Mouse (Mus musculus) myocyte (in vitro differentiated cells): ENCODE data around the gene Ccs.

Experiments used
- E2F4 ChIP-seq: IDR thresholded peaks from one replicate; pipeline ENCODE4 v1.6.1; 2011; ENCODE audit warnings: mild to moderate bottlenecking, control low read depth, moderate library complexity; ENCODE audit not compliant: insufficient read depth
- MAX ChIP-seq: IDR thresholded peaks from one replicate; pipeline ENCODE4 v1.6.1; 2011; ENCODE audit warnings: low read depth, mild to moderate bottlenecking, control low read depth
- MYOD1 ChIP-seq, 3 experiments: IDR thresholded peaks; one replicate each; pipeline ENCODE4 v1.6.1; 2011; ENCODE audit warnings: control low read depth in 2 of 3, low read depth in 2 of 3, mild to moderate bottlenecking in 2 of 3, moderate library complexity in 1 of 3; ENCODE audit not compliant: insufficient read length in 2 of 3, control insufficient read depth in 1 of 3
- MYOG ChIP-seq, 3 experiments: IDR thresholded peaks; one replicate each; pipeline ENCODE4 v1.6.1; 2011; ENCODE audit warnings: control low read depth in 2 of 3, low read depth in 2 of 3, mild to moderate bottlenecking in 2 of 3; ENCODE audit not compliant: insufficient read length in 2 of 3, control insufficient read depth in 1 of 3, insufficient read depth in 1 of 3
- POLR2A ChIP-seq: IDR thresholded peaks from one replicate; pipeline ENCODE4 v1.6.1; 2011; ENCODE audit warnings: low read depth, mild to moderate bottlenecking, control low read depth, moderate library complexity; ENCODE audit not compliant: insufficient read length
- POLR2AphosphoS2 ChIP-seq: IDR thresholded peaks from one replicate; pipeline ENCODE4 v1.6.1; 2011; ENCODE audit warnings: low read depth, control low read depth; ENCODE audit not compliant: insufficient read length
- REST ChIP-seq: IDR thresholded peaks from one replicate; pipeline ENCODE4 v1.6.1; 2011; ENCODE audit warnings: mild to moderate bottlenecking, control low read depth, moderate library complexity; ENCODE audit not compliant: insufficient read depth, insufficient read length
- SRF ChIP-seq: IDR thresholded peaks from one replicate; pipeline ENCODE4 v1.6.1; 2011; ENCODE audit warnings: low read depth; ENCODE audit not compliant: control insufficient read depth, insufficient read length
- USF1 ChIP-seq: IDR thresholded peaks from one replicate; pipeline ENCODE4 v1.6.1; 2011; ENCODE audit warnings: low read depth, mild to moderate bottlenecking, control low read depth, moderate library complexity

DNA sequence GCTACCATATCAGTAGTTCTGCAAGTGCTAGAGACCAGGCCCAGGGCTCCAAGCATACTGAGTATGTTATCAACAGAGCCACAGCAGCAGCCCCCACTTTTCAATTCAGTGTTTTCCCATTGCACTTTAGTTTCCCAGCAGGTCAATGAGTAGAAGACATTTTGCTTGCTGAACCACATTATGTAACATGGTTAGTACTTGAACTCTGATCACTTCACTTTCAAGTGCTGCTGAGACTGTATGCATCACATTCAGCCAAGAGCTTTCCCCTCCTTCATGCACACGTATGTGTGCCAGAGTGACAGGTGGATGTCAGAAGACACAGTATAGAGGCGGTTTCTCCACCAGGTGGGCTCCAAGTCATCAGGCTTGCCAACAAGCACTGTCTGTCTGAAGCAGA is 56.2 kb downstream of the Ccs start:
- TF ChIP-seq MYOG (IDR thresholded peaks at IDR 0.05; ENCODE audit: control insufficient read depth in 1 of 3, insufficient read depth in 1 of 3, insufficient read length in 2 of 3, low read depth in 2 of 3) = no peak
- no peak for TF ChIP-seq POLR2A
- TF ChIP-seq MYOD1 (IDR thresholded peaks at IDR 0.05; ENCODE audit: control insufficient read depth in 1 of 3, insufficient read length in 2 of 3, low read depth in 2 of 3) = no peak
- no peak for TF ChIP-seq MAX
- no peak for TF ChIP-seq SRF
- no peak for TF ChIP-seq POLR2AphosphoS2
- no peak for TF ChIP-seq USF1
- TF ChIP-seq REST = no peak
- TF ChIP-seq E2F4 = no peak
